Mouse (Mus musculus): Measurements from ENCODE around the gene Bdnf.

Gene Bdnf

DNA sequence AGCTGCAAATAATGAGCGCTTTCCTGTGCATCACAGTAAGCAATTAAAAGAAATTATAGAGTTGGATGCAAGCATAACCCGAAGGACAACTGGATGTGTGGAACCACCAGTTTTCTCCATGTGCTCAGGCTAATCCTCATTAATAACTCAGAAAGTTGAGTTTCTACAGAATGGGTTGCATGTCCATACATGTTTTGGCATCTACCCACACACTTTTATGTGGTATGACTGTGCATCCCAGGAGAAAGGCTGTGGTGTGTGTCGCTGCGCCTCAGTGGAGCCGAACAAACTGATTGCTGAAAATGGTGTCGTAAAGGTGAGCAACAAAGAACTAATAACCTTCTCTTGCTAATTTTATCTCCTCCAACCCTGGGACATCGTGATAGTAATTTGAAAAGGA is 34.8 kb downstream of the Bdnf start:
- DNase-seq = no peak

DNA sequence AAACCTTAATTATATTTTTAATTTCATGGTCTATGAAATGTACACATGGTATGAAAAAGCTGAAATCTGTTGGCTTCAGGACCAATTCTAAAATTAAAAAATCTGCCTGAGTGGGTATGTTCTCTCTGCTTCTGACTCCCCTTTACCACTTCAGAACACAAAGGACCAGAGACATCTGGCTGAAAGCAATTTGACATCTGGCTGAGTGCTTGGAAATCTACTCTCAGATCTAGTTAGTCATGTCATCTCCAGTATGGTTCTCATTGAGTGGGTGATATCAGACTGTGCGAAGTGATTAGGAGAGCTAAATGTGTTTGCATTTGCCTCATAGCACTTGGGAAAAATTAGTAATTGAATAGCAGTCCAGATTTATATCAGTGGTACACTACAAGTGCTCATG is 36.5 kb downstream of the Bdnf start:
- no peak for DNase-seq

DNA sequence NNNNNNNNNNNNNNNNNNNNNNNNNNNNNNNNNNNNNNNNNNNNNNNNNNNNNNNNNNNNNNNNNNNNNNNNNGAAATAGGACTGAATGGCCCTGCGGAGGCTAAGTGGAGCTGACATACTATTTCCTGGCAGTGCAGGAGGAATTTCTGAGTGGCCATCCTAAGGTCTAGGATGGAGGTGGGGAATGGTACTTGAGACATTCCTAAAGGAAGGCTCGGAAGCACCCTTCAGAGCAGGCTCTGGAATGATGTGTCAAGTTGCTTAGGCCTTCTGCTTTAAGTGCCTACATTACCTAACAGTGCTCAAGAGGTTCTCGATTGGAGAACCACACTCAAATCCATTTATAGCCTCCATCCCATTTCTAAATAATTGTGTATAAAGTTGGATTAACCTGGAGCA is 50.8 kb downstream of the Bdnf start:
- no peak for DNase-seq

DNA sequence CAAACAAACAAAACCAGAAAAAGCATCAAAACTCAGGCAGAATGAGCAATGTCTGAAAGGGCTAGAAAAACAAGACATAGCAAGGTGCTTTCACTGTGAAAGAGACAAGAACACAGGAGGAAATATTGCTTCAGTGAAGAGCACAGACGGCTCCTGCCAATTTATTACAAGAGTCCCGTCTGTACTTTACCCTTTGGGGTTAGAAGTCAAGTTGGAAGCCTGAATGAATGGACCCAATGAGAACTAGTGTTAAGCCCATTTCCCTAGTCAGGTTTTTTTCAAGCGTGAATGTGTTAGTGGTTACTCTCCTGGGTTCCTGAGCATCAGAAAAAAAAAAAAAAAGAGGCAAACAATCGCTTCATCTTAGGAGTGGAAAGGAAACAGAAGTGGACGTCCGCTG is 51.3 kb downstream of the Bdnf start:
- no peak for DNase-seq

DNA sequence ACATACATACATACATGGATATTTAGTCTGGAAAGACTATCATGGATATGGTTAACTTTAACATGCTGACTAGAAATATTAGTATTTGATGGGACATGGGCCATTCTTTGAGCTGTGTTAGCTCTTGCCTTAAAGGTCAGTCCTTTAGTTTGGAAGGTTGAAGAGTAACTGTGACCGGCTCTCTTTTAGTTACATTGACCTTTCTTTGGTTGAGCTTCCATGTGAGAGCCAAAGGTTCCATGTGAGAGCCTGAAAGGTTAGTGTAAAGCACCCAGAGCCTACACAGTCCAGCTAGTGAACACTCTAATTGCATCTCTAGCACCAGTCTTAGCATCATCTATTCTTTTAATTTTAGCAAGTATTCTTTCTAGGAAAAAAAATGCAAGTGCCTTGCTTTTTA is 54.7 kb downstream of the Bdnf start:
- DNase-seq = no peak

DNA sequence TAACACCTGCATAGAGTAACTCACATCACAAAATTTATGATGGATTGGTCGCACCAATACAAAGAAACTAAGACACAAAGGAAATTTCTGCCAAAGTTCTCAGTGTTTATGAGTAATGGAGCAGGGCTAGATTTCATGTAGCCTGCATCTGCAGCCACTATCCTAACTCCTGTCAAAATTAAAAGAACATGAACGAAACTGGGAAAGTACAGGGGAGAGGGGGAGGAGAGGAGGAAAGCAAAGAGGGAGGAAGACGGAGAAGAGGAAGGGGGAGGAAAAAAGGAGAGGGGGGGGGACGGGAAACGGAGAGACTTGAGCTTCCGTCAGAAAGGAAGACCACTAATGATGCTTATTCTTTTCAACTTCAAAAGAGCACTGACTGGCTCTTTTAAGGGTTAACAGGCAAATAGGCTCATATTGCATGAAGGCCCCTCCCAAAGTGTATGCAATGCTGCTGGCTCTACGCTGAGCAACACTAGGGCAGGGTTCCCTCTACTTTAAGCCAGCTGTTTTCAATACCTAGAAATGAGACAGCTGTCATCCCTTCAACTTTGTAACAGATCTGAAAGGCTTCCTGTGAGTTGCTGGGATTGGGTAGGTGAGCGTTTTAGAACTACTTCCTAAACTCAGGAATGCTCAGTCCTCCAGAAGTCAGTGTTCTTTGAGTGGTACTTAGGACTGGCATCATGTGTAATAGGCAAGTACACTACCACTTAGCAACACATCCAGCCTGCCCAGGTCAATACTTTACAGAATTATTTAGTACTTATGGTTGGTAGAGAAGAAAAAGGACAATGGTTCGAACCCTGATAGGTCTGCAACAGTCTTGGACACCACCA is 58.9 kb downstream of the Bdnf start:
- no peak for DNase-seq

DNA sequence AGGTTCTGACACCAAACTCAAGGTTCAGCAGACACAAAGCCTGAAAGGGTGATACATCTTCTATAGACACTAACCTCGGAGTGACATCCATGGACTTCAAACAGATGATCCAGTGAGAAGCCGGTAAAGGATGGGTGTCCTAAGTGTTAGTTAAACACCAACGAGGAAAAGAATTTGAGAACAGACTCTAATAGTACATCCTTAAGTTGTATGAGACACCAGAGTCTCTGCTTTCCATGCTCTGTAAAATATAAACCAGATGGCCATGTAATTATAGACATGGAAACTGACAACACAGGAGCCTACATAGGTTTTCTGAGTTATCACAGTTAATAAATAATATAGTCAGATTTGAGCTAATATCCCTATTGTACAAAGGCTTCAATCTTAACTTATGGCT is 59.7 kb downstream of the Bdnf start:
- no peak for DNase-seq

DNA sequence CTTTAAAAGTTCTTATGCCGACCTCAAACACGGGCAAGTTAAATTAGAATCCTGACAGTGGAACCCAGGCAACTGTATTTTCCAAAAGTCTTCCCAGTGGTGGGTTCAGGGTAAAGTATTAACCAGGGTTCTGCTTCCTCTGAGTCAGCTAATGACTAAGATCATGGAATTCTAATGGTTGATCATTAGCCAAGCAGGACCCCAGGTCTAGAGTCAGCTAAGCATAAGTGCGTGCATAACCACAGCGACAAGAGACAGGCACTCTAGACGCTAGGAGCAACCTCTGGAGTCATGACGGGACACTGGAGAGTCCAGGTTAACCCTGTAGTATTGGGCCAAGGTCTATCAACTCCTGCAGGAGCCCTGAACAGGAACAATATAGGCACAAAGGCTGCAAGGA is 60.2 kb downstream of the Bdnf start:
- no peak for DNase-seq

DNA sequence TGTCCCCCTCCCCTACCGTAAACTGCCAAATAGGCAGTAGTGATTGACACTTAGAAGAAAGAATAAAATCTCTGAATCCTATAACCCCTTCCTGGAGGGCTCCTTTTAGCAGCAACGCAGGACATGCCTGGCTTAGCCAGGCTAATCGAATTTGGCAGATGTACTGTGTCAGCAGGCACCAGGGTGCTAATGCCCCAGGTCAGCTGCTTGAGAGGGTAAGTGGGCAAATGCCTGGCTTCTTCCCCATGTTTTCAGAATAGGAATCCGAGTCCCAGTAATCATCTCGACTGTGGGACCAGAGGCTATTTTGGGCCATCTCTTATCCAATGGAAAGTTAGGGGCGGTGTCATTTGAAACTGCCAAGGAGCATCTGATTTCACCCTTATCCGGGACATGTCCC is 60.8 kb downstream of the Bdnf start:
- DNase-seq = no peak

DNA sequence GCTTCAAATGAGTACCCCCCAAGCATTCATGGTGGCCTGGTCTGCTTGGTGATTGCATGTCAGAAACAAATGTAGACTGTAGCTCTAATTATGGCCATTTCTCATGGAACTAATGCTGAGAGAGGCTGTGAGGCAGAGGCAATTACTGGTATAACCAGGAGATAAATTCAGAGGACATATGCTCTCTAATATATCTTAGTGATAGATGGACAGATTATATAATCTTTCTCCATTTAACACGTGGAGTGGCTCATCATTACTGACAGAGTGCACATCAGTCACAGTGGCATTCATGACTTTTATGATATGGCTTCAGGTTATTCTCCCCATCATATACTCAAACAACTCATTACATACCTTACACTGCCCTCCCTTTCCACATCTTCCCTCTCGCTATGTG is 61.8 kb downstream of the Bdnf start:
- DNase-seq = no peak

DNA sequence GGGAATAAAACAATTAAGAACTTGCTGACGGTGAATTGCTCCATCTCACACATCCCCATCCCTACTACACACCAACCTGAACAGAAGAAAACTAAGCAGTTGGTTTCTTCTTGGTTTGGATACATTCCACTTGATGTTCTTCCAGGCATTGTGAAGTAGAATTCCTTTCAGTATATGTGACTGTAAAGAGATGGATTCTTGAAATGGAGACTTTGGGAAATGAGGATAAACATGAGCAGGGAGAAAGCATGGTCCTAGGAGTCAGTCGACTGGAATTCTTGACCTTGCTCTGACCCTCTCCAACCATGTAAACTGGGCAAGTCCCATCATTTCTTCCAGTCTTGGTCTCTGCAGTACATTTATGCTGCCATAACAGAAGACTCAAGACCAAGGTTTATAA is 63.8 kb downstream of the Bdnf start:
- DNase-seq = no peak

DNA sequence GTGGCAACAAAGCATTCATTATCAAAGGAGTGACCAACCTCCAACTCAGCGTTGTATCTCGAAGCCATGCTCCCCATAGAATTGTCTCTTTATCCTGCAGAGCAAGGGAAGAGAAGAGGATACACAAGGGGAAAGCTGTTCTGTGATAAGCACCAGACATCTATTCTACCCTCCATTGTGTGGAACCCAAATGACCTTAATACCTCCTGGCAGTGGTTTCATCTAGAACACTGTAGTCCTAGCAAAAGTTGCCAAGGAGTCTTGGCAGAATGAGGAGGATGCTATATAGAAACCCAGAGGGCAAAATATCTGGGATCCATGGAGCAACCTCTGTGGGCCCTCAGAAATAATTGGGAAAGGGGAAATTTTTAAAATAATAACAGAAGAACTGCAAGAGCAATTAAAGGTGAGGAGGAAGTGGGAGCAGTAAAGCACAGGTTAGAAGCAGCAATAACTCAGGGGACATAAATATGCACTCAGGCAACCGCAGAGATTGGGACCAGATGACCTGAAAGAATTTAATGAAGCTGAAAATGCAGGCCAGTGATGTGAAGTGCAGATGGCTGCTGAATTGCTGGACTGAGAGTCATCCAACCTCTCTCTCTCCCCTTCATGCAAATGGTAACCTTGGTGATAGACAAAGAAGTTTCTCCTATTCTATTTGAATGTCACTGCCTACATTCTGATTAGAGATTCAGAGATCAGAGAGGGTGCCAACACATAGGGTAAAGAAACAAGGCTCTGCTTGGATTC is 68.9 kb downstream of the Bdnf start:
- no peak for DNase-seq

DNA sequence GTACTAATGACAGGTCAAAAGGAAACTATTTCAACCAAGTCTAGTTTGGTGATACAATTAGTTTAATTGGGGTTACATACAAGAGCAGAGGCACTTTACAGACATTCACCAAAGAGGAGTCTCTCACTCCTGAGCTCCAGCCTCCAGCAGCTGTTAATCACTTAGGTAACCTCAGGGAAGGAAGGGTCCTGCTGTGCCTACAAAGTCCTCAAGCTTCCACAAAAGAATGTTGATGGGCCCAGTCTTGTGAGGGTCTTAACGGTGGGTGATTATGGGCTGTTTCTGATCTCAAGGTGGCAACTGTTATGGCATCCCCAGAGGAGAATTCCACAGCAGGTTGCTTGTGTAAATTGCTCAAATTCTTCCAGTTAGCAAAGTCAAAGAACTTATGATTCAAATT is 71.7 kb downstream of the Bdnf start:
- no peak for DNase-seq

DNA sequence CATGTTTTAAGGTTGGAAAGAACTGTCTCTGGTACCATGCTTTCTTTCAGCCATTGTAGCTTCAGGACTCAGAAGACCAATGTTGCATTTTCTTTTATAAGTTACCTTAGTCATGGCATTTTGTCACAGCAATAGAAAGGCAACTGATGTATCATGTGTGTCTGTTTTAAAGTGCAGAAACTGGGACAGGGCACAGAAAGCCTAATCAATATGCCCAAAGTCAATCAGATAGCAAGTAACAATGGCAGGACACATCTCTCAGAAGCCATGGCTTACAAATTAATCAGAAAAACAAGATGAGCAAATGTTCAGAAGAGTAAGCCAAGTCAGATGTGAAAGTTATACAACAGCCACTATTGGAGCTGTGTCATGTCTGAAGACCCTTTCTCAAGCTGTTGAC is 73.9 kb downstream of the Bdnf start:
- DNase-seq = no peak

DNA sequence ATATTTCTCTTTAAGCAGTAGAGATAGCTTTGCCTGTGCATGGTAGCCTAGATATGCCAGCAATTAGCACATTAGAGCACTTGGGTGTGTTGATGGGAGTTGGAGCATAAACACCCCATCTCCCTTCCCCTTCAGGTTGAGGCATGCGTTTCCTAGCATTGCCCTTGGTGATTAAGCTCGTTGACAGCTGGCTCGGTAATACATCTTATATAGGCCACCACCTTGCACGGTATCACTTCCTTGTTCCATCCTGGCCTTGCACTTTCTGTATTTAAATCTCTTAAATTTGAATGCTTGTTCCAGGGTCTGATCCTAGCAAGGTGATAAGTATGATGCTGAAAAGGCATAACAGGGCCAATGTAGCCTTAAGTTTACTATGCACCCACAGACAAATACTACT is 74.3 kb downstream of the Bdnf start:
- DNase-seq = no peak

DNA sequence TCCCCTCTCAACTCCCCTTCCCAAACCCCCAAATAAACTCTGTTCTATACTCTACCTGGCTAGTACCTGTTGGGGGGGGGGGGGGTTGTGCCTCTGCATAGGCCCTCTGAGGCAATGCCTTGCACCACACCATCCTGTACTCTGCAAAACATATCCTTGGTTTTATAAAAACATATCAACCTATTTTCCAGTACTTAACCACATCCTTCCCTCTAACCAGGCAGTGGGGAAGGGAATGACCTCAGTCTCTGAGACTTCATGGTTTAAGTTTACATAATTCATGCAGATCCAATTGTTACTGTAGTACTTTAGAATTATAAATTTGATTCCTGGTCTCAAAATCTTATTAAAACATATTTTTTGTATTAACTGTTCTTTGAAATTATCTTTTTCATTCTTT is 75.5 kb downstream of the Bdnf start:
- no peak for DNase-seq

DNA sequence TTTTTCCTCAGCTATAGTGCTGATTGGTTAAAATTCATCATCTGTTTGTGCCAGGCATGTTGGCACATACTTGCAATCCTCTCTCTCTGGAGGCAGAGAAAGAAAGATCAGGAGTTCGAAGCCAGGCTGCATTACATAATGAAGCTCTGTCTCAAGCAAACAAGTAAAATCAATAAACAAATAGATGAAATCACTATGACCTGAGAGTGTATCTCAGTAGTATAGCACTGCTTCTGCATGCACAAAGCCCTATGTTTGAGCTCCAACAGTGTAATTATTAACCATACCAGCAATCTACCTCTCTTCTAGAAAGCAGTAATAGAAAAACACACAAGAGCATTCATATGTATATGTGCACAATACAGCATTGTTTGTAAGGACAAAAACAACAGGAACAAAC is 76.0 kb downstream of the Bdnf start:
- no peak for DNase-seq

DNA sequence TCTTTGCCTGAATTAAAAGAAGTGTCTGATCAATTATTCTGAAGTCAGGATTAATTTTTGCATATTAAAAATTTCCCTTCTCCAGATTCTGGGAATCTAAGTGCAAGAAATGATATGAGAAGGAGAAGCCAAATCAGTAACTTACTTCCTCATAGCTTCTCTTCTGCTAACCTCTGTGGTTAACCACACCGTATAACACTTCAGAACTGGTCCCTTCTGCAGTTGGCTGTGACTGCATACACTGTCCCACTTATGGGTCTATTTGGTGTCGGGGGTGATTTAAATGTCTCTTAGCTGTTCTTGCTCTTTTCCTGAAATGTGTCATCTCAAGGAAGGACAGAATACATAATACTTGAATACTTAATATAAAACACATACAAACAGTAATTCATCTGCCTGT is 81.8 kb downstream of the Bdnf start:
- no peak for DNase-seq

DNA sequence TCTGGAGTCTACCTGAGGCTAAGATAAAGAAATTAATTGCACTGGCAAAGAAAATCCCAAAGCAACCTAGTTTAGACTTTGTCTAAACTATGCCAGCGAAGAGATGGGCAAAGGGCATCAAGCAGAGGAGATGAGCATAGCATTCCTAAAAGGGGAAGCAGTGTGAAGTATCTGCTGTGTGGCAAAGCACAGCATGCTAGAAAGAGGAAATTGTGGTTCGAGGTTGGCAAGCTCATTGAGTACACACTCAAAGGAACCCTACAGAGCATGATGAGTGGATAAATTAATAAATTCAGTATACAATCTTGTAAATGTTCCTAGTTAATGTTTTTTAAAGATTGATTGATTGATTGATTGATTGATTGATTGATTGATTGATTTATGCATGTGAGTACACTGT is 92.3 kb downstream of the Bdnf start:
- no peak for DNase-seq

DNA sequence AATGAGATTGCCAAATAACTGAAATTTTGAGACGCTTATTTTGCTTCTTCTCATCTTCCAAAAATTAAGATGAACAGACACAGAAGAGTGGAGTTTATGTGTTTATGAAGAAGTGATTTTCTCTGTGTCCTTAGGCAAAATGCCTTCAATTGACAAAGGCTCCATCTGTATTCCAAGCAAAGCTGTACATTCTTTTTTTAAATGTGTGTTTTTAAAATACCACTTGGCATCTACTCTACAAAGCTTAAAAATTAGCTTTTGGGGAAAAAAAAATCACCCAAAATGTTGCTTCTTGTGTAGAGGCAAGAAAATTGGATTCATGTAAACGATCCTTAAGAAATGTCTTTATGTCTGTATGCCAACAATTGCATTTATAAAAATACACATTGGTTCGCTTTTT is 94.3 kb downstream of the Bdnf start:
- no peak for DNase-seq

DNA sequence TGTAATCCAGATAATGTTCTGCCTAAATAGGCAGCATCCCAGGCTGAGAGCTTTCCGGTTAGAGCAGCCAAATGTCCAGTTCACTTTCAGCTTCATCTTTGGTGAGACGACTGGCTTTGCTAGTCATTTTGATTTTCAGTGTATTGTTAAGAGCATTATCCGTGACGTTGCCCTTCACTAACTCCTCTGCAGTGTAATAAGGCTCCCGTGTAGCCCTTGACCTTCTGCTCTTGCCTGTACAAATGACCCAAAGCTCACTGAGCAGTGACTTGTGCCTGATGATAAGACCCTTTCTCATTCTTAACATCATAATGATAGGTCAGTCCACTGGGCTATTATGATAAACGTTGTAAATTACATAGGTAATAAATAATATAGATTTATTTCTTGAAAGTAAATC is 101.9 kb downstream of the Bdnf start:
- DNase-seq = no peak
